Mouse (Mus musculus): Measurements from ENCODE around the gene Zfp609. TPM values are rescaled to one million over a fixed set of nuclear protein-coding genes. Genes with fewer than 3 reads are reported as not detected.

Zfp609 gene
- total RNA-seq, 2 experiments from 2014 or later, result 25.1 to 31.1 TPM

GRCm38 (mm10) chr9:65762728-65763127, 64.6 kb downstream of the Zfp609 start:
- DNase-seq, result no peak

GRCm38 (mm10) chr9:65759992-65760391, 67.4 kb downstream of the Zfp609 start:
- DNase-seq, result no peak

GRCm38 (mm10) chr9:65759256-65759655, 68.1 kb downstream of the Zfp609 start:
- DNase-seq, result no peak

- DNase-seq, result no peak
Measured at GRCm38 (mm10) chr9:65757826-65758225, 69.5 kb downstream of the Zfp609 start.

GRCm38 (mm10) chr9:65755673-65756375, 71.5 kb downstream of the Zfp609 start:
- DNase-seq, result peak in 1 of 2 experiments; percentile 21

- DNase-seq, result no peak
Measured at GRCm38 (mm10) chr9:65755164-65755563, 72.2 kb downstream of the Zfp609 start.

- DNase-seq, result no peak
Measured at GRCm38 (mm10) chr9:65752632-65753031, 74.7 kb downstream of the Zfp609 start.

GRCm38 (mm10) chr9:65751906-65752305, 75.5 kb downstream of the Zfp609 start:
- DNase-seq, result no peak

- no peak for DNase-seq
Measured at GRCm38 (mm10) chr9:65748102-65748501, 79.3 kb downstream of the Zfp609 start.

- DNase-seq, result no peak
Measured at GRCm38 (mm10) chr9:65746479-65746878, 80.9 kb downstream of the Zfp609 start.

- DNase-seq, result no peak
Measured at GRCm38 (mm10) chr9:65745456-65745855, 81.9 kb downstream of the Zfp609 start.

- DNase-seq, result peak; percentile 71 to 72
Measured at GRCm38 (mm10) chr9:65744171-65745082, 82.9 kb downstream of the Zfp609 start.

GRCm38 (mm10) chr9:65743809-65744170, 83.6 kb downstream of the Zfp609 start:
- no peak for DNase-seq

- DNase-seq, result no peak
Measured at GRCm38 (mm10) chr9:65743322-65743721, 84.0 kb downstream of the Zfp609 start.

- no peak for DNase-seq
Measured at GRCm38 (mm10) chr9:65742777-65743176, 84.6 kb downstream of the Zfp609 start.

- DNase-seq, result no peak
Measured at GRCm38 (mm10) chr9:65741066-65741852, 86.1 kb downstream of the Zfp609 start.

GRCm38 (mm10) chr9:65734931-65735330, 92.4 kb downstream of the Zfp609 start:
- DNase-seq, result no peak

GRCm38 (mm10) chr9:65728588-65728987, 98.8 kb downstream of the Zfp609 start:
- no peak for DNase-seq

GRCm38 (mm10) chr9:65727491-65727890, 99.9 kb downstream of the Zfp609 start:
- no peak for DNase-seq

- peak; percentile 56 to 62 for DNase-seq
Measured at GRCm38 (mm10) chr9:65726431-65726830, 100.9 kb downstream of the Zfp609 start.

- no peak for DNase-seq
Measured at GRCm38 (mm10) chr9:65725291-65725622, 102.1 kb downstream of the Zfp609 start.

GRCm38 (mm10) chr9:65724471-65725290, 102.7 kb downstream of the Zfp609 start:
- DNase-seq, result peak; percentile 60 to 78

Data from adrenal gland, postnatal 36 days (tissue).